Mouse (Mus musculus): ENCODE measurements around the gene Rnf13.

DNA sequence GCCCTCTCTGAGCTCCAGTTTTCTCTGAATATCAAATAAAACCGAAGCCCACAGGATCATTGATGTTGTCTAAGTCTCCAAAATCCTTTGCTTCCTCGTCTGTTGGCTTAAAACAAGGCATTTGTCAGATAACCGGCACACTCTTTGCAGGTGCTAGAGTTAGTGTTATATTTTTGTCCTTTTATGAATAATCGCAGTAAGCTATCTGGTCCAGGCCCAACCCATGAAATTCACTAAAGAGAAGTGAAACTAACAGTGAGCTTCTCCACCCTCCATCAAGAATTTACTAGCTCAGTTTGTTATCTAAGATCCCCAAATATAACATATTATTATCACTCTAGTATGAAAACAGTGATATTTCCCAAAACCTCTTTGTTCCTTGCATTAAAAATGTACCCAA is 44.1 kb upstream of the Rnf13 start:
- TF ChIP-seq CTCF (IDR thresholded peaks at IDR 0.05; ENCODE audit: extremely low read depth, insufficient read depth, low read length): no peak
- TF ChIP-seq POLR2A (IDR thresholded peaks at IDR 0.05; ENCODE audit: extremely low read depth, insufficient read depth, low read length): no peak

All from cortical plate, adult 2 months (tissue).